Mouse (Mus musculus): ENCODE measurements around the gene Slc41a2.

DNA sequence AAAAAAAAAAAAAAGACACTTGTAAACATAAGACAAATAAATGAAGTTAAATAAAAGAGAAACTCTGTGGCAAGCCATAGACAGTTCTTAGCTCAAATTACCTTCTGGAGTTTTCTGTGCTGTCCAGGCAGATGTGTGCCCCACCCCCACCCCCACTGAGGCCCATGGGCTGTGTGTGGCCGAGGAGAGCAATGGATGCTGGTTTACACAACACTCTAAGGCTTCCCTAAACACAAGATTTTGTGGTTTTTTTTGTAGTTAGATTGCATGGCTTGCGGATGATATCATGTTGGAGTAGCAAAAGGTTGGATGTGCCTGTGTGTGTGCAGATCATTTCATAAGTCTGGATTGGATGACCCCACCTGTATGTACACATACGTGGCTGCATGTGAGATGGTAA is 116.8 kb downstream of the Slc41a2 start:
- TF ChIP-seq CTCF (IDR thresholded peaks at IDR 0.05; ENCODE audit: low read depth) (no peak), EP300 (IDR thresholded peaks at IDR 0.05; ENCODE audit: low read depth) (no peak)

All from liver, embryonic 14.5 days (tissue).